Mouse (Mus musculus) E14TG2a.4 (cell line): ENCODE results near the gene Fam8a1.

Experiments
- CTCF ChIP-seq: conservative IDR thresholded peaks from 2 replicates; pipeline ENCODE4 v1.5.1; 2014; ENCODE audit warnings: low read length
- POU5F1 ChIP-seq: IDR thresholded peaks from 2 replicates; pipeline ENCODE4 v1.6.1; 2014; ENCODE audit warnings: low read length, borderline replicate concordance

GRCm38 (mm10) chr13:46663461-46663964 lies 5.8 kb upstream of the Fam8a1 start:
- peak; percentile 44 for TF ChIP-seq CTCF
- no peak for TF ChIP-seq POU5F1
